Mouse (Mus musculus): Measurements from ENCODE around the gene Tuba4a. TPM values are rescaled to one million over a fixed set of nuclear protein-coding genes. Genes with fewer than 3 reads are reported as not detected.

The Tuba4a gene
- polyA plus RNA-seq, 1 experiment = 188 TPM

DNA sequence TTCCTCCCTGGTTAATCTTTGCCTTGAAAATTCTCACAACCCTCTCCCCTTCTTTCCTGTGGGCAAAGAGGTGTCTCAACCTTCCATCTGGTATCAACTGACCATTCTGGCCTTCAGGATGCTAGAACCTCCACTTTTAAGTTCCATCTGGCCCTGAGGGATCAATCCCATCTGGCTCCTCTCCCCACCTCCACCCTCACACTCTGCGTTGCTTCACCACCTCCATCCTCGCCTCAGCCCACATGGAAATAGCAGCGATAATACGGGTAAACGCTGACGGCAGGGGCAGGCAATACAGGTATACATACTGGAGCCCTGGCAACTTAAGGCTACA is 1.8 kb downstream of the Tuba4a start:
- Histone ChIP-seq H3K27ac (ENCODE audit: insufficient read depth, low read depth, low read length) (peak overlapping the region; percentile 69), H3K4me3 (ENCODE audit: low read depth, low read length) (peak overlapping the region; percentile 85), H3K36me3 (ENCODE audit: control insufficient read depth, insufficient read depth, low read length) (peaks cover 32% of the 10 kb centered on the region), H3K4me1 (ENCODE audit: control insufficient read depth, insufficient read depth, insufficient read length, low read length) (peaks cover 29% of the 10 kb centered on the region), H3K27me3 (ENCODE audit: control insufficient read depth, insufficient read depth, low read length) (no peaks in the 10 kb centered on the region)
- TF ChIP-seq POLR2A (IDR thresholded peaks at IDR 0.05; ENCODE audit: low read depth, low read length) (no peak), CTCF (IDR thresholded peaks at IDR 0.05; ENCODE audit: extremely low read depth, insufficient read length, insufficient replicate concordance, low read depth, low read length) (no peak)
- WGBS = 2% methylated on average over 6 of the region's 6 CpGs

- 65% methylated on average over 13 of the region's 13 CpGs for WGBS
- Histone ChIP-seq H3K27ac (ENCODE audit: insufficient read depth, low read depth, low read length) (no peak overlapping the region), H3K4me3 (ENCODE audit: low read depth, low read length) (peak overlapping the region; percentile 12), H3K27me3 (ENCODE audit: control insufficient read depth, insufficient read depth, low read length) (no peaks in the 10 kb centered on the region), H3K36me3 (ENCODE audit: control insufficient read depth, insufficient read depth, low read length) (peaks cover 39% of the 10 kb centered on the region), H3K4me1 (ENCODE audit: control insufficient read depth, insufficient read depth, insufficient read length, low read length) (peaks cover 36% of the 10 kb centered on the region)
- TF ChIP-seq CTCF (IDR thresholded peaks at IDR 0.05; ENCODE audit: extremely low read depth, insufficient read length, insufficient replicate concordance, low read depth, low read length) (no peak), POLR2A (IDR thresholded peaks at IDR 0.05; ENCODE audit: low read depth, low read length) (no peak)
Measured at GRCm38 (mm10) chr1:75216797-75217585, 2.7 kb downstream of the Tuba4a start.

DNA sequence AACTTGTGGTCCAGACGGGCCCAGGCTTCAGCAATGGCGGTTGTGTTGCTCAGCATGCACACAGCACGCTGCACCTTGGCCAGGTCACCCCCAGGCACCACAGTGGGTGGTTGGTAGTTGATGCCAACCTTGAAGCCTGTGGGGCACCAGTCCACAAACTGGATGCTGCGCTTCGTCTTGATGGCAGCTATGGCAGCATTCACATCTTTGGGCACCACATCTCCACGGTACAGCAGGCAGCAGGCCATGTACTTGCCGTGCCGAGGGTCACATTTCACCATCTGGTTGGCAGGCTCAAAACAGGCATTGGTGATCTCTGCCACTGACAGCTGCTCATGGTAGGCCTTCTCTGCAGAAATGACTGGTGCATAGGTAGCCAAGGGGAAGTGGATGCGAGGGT is 3.9 kb downstream of the Tuba4a start:
- TF ChIP-seq CTCF (IDR thresholded peaks at IDR 0.05; ENCODE audit: extremely low read depth, insufficient read length, insufficient replicate concordance, low read depth, low read length) (no peak), POLR2A (IDR thresholded peaks at IDR 0.05; ENCODE audit: low read depth, low read length) (no peak)
- Histone ChIP-seq H3K36me3 (ENCODE audit: control insufficient read depth, insufficient read depth, low read length) (peaks cover 42% of the 10 kb centered on the region), H3K27ac (ENCODE audit: insufficient read depth, low read depth, low read length) (peak overlapping the region; percentile 93; the same call in 1 of the 2 replicates), H3K27me3 (ENCODE audit: control insufficient read depth, insufficient read depth, low read length) (no peaks in the 10 kb centered on the region), H3K4me1 (ENCODE audit: control insufficient read depth, insufficient read depth, insufficient read length, low read length) (peaks cover 40% of the 10 kb centered on the region), H3K4me3 (ENCODE audit: low read depth, low read length) (no peak overlapping the region)
- WGBS = 85% methylated on average over 9 of the region's 9 CpGs

DNA sequence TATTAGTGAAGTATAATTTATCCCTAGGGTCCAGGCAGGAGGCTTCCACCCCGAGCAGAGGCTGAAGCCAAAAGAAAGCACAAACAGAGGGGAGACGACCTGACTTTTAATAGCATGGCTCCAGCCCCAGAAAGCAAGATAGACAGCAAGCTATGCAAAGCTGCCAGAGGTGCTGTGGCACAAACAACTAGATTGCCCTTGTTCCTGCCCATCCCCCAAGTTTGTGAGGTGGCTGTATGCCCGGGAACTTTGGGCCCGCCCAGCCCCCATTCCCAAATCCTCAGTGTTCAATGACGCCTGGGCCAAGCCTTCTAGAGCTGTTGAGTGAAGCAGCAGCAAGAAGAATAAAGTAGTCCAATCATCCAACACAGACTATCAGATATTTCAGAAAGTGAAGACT is 4.8 kb downstream of the Tuba4a start:
- H3K36me3 ChIP-seq (ENCODE audit: control insufficient read depth, insufficient read depth, low read length) = peaks cover 42% of the 10 kb centered on the region
- peak overlapping the region; percentile 93 for H3K27ac ChIP-seq (ENCODE audit: insufficient read depth, low read depth, low read length)
- H3K4me3 ChIP-seq (ENCODE audit: low read depth, low read length) = peak overlapping the region; percentile 9
- H3K4me1 ChIP-seq (ENCODE audit: control insufficient read depth, insufficient read depth, insufficient read length, low read length) = peaks cover 43% of the 10 kb centered on the region
- no peak for TF ChIP-seq POLR2A (IDR thresholded peaks at IDR 0.05; ENCODE audit: low read depth, low read length)
- TF ChIP-seq CTCF (IDR thresholded peaks at IDR 0.05; ENCODE audit: extremely low read depth, insufficient read length, insufficient replicate concordance, low read depth, low read length) = no peak
- no peaks in the 10 kb centered on the region for H3K27me3 ChIP-seq (ENCODE audit: control insufficient read depth, insufficient read depth, low read length)
- WGBS = 26% methylated on average over 5 of the region's 5 CpGs

- Histone ChIP-seq H3K4me3 (ENCODE audit: low read depth, low read length) (no peak overlapping the region), H3K4me1 (ENCODE audit: control insufficient read depth, insufficient read depth, insufficient read length, low read length) (peaks cover 39% of the 10 kb centered on the region), H3K27me3 (ENCODE audit: control insufficient read depth, insufficient read depth, low read length) (no peaks in the 10 kb centered on the region), H3K36me3 (ENCODE audit: control insufficient read depth, insufficient read depth, low read length) (peaks cover 42% of the 10 kb centered on the region), H3K27ac (ENCODE audit: insufficient read depth, low read depth, low read length) (peak overlapping the region; percentile 96)
- 25% methylated on average over 2 of the region's 2 CpGs for WGBS
- TF ChIP-seq POLR2A (IDR thresholded peaks at IDR 0.05; ENCODE audit: low read depth, low read length) (no peak), CTCF (IDR thresholded peaks at IDR 0.05; ENCODE audit: extremely low read depth, insufficient read length, insufficient replicate concordance, low read depth, low read length) (no peak; the same call in 1 of the 2 replicates)
Measured at GRCm38 (mm10) chr1:75214442-75214841, 5.2 kb downstream of the Tuba4a start.

DNA sequence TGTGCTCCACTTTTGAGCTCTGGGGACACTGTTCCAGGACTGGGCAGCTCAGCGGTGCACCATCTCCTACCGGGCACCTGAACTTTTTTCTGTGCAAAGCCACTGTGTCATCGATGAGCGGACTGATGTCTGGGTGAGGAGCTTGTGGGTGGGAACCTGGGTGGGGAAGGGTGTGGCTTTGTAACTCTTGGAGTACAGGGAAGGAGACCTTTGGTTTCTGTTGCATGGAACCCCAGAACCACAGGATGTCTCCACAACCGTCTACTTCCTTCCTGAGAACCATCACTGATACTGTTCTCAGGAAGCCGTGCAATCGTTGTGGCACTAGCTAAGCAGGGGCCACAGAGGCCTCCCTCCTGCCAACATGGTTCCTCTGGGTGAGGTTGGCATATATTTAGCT is 6.6 kb downstream of the Tuba4a start:
- no peak for TF ChIP-seq CTCF (IDR thresholded peaks at IDR 0.05; ENCODE audit: extremely low read depth, insufficient read length, insufficient replicate concordance, low read depth, low read length)
- WGBS = 24% methylated on average over 7 of the region's 7 CpGs
- Histone ChIP-seq H3K27me3 (ENCODE audit: control insufficient read depth, insufficient read depth, low read length) (no peaks in the 10 kb centered on the region), H3K4me1 (ENCODE audit: control insufficient read depth, insufficient read depth, insufficient read length, low read length) (peaks cover 41% of the 10 kb centered on the region), H3K4me3 (ENCODE audit: low read depth, low read length) (peak overlapping the region; percentile 27), H3K36me3 (ENCODE audit: control insufficient read depth, insufficient read depth, low read length) (peaks cover 42% of the 10 kb centered on the region), H3K27ac (ENCODE audit: insufficient read depth, low read depth, low read length) (peak overlapping the region; percentile 96)

GRCm38 (mm10) chr1:75212542-75212941 is 7.1 kb downstream of the Tuba4a start:
- Histone ChIP-seq H3K4me3 (ENCODE audit: low read depth, low read length) (peak overlapping the region; percentile 27), H3K27me3 (ENCODE audit: control insufficient read depth, insufficient read depth, low read length) (no peaks in the 10 kb centered on the region), H3K36me3 (ENCODE audit: control insufficient read depth, insufficient read depth, low read length) (peaks cover 42% of the 10 kb centered on the region), H3K27ac (ENCODE audit: insufficient read depth, low read depth, low read length) (peak overlapping the region; percentile 71), H3K4me1 (ENCODE audit: control insufficient read depth, insufficient read depth, insufficient read length, low read length) (peaks cover 41% of the 10 kb centered on the region)
- WGBS = 65% methylated on average over 4 of the region's 4 CpGs
- no peak for TF ChIP-seq POLR2A (IDR thresholded peaks at IDR 0.05; ENCODE audit: low read depth, low read length)
- no peak for TF ChIP-seq CTCF (IDR thresholded peaks at IDR 0.05; ENCODE audit: extremely low read depth, insufficient read length, insufficient replicate concordance, low read depth, low read length)
